Mouse (Mus musculus): ENCODE data around the gene Hmgn2. TPM values are rescaled to one million over a fixed set of nuclear protein-coding genes. Genes with fewer than 3 reads are reported as not detected.
A peak's percentile ranks its signal among the peaks of the same experiment; 100 is the strongest.

Gene Hmgn2
- polyA plus RNA-seq, 1 experiment: 176 TPM

- TF ChIP-seq USF1 (IDR thresholded peaks at IDR 0.05; ENCODE audit: low read depth) (no peak), FOSL1 (IDR thresholded peaks at IDR 0.05; ENCODE audit: insufficient read depth, low read length, poor library complexity, severe bottlenecking) (no peak), MYOD1 (IDR thresholded peaks at IDR 0.05; ENCODE audit: control insufficient read depth, insufficient read length, low read depth) (no peak), CEBPB (IDR thresholded peaks at IDR 0.05; ENCODE audit: low read depth) (no peak), MAX (IDR thresholded peaks at IDR 0.05) (no peak), CTCF (IDR thresholded peaks at IDR 0.05; ENCODE audit: control insufficient read depth, insufficient read depth, insufficient read length) (no peak)
- H3K4me3 ChIP-seq (ENCODE audit: insufficient read depth, poor library complexity, severe bottlenecking): no peak overlapping the region
Measured at GRCm38 (mm10) chr4:133970196-133970595, 1.7 kb upstream of the Hmgn2 start.

GRCm38 (mm10) chr4:133969114-133969770, 792 bp upstream of the Hmgn2 start:
- Histone ChIP-seq H3K4me3 (ENCODE audit: insufficient read depth, poor library complexity, severe bottlenecking) (no peak overlapping the region), H3ac (ENCODE audit: control insufficient read depth, insufficient read length, low read depth) (no peak overlapping the region), H3K27me3 (ENCODE audit: control insufficient read depth, insufficient read depth, insufficient read length) (no peaks in the 10 kb centered on the region), H3K79me2 (ENCODE audit: control insufficient read depth, insufficient read depth) (peaks cover 18% of the 10 kb centered on the region), H3K79me3 (ENCODE audit: low read depth) (peaks cover 11% of the 10 kb centered on the region), H3K36me3 (ENCODE audit: control insufficient read depth, insufficient read depth) (peaks cover 19% of the 10 kb centered on the region)
- no peak for TF ChIP-seq USF1 (IDR thresholded peaks at IDR 0.05; ENCODE audit: low read depth)
- TF ChIP-seq CTCF (IDR thresholded peaks at IDR 0.05; ENCODE audit: control insufficient read depth, insufficient read depth, insufficient read length): no peak
- no peak for TF ChIP-seq FOSL1 (IDR thresholded peaks at IDR 0.05; ENCODE audit: insufficient read depth, low read length, poor library complexity, severe bottlenecking)

More at GRCm38 (mm10) chr4:133970196-133970595, 1.7 kb upstream of the Hmgn2 start:
- peaks cover 11% of the 10 kb centered on the region for H3K79me3 ChIP-seq (ENCODE audit: low read depth)
- no peak overlapping the region for H3ac ChIP-seq (ENCODE audit: control insufficient read depth, insufficient read length, low read depth)
- H3K36me3 ChIP-seq (ENCODE audit: control insufficient read depth, insufficient read depth): peaks cover 16% of the 10 kb centered on the region
- peaks cover 18% of the 10 kb centered on the region for H3K79me2 ChIP-seq (ENCODE audit: control insufficient read depth, insufficient read depth)
- no peaks in the 10 kb centered on the region for H3K27me3 ChIP-seq (ENCODE audit: control insufficient read depth, insufficient read depth, insufficient read length)

- H3K27me3 ChIP-seq (ENCODE audit: control insufficient read depth, insufficient read depth, insufficient read length): no peaks in the 10 kb centered on the region
- H3K4me3 ChIP-seq (ENCODE audit: insufficient read depth, poor library complexity, severe bottlenecking): peak overlapping the region; percentile 65
- H3K36me3 ChIP-seq (ENCODE audit: control insufficient read depth, insufficient read depth): peaks cover 22% of the 10 kb centered on the region
- H3K79me3 ChIP-seq (ENCODE audit: low read depth): peaks cover 11% of the 10 kb centered on the region
- H3K79me2 ChIP-seq (ENCODE audit: control insufficient read depth, insufficient read depth): peaks cover 18% of the 10 kb centered on the region
- H3ac ChIP-seq (ENCODE audit: control insufficient read depth, insufficient read length, low read depth): peak overlapping the region; percentile 97
- TF ChIP-seq CTCF (IDR thresholded peaks at IDR 0.05; ENCODE audit: control insufficient read depth, insufficient read depth, insufficient read length): no peak
- no peak for TF ChIP-seq FOSL1 (IDR thresholded peaks at IDR 0.05; ENCODE audit: insufficient read depth, low read length, poor library complexity, severe bottlenecking)
- TF ChIP-seq USF1 (IDR thresholded peaks at IDR 0.05; ENCODE audit: low read depth): peak; percentile 95
- TF ChIP-seq CEBPB (IDR thresholded peaks at IDR 0.05; ENCODE audit: low read depth): no peak
- no peak for TF ChIP-seq MYOG (IDR thresholded peaks at IDR 0.05; ENCODE audit: control insufficient read depth, extremely low read depth, insufficient read length)
Measured at GRCm38 (mm10) chr4:133967866-133968149, 642 bp downstream of the Hmgn2 start.

DNA sequence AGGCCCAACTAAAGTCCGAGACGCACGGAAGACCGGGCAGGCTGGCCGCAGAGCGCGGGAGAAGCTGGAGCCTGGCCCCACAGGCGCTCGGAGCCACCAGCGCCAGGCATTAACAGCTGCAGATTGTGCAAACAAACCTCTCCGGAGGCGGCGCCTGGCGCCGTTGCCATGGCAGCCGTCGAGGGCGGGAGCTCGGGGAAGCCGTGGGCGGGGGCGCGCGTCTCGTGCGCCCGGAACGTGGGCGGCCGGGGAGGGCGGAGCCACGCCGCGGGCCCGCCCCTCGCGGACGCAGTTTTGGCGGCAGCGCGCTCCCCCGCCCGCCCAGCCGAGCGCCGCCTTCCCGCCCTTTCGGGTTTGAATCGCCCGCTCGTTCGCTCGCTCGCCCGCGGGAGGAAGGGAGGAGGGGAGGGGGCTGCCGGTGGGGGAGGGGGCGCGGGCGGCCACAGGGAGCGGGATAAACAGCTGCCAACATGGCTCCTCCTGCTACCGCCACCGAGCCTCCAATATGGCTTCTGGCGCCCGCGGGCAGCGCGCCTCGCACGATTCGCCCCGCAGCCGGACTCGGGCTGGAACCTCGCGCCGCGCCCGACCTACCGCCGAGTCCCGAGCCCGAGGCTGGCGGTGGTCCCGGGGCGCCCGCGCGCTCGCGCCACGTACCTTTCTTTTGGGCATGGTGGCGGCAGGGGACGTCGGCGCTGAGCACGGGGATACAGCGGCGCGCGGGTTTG, 1.1 kb downstream of the Hmgn2 start:
- Histone ChIP-seq H3K79me3 (ENCODE audit: low read depth) (peaks cover 11% of the 10 kb centered on the region), H3ac (ENCODE audit: control insufficient read depth, insufficient read length, low read depth) (peak overlapping the region; percentile 97), H3K36me3 (ENCODE audit: control insufficient read depth, insufficient read depth) (peaks cover 22% of the 10 kb centered on the region), H3K79me2 (ENCODE audit: control insufficient read depth, insufficient read depth) (peaks cover 18% of the 10 kb centered on the region), H3K4me3 (ENCODE audit: insufficient read depth, poor library complexity, severe bottlenecking) (peak overlapping the region; percentile 65), H3K27me3 (ENCODE audit: control insufficient read depth, insufficient read depth, insufficient read length) (no peaks in the 10 kb centered on the region)
- peak; percentile 73 for TF ChIP-seq MAX (IDR thresholded peaks at IDR 0.05)
- no peak for TF ChIP-seq FOSL1 (IDR thresholded peaks at IDR 0.05; ENCODE audit: insufficient read depth, low read length, poor library complexity, severe bottlenecking)
- peak; percentile 64 for TF ChIP-seq MYOD1 (IDR thresholded peaks at IDR 0.05; ENCODE audit: control insufficient read depth, insufficient read length, low read depth)
- TF ChIP-seq CEBPB (IDR thresholded peaks at IDR 0.05; ENCODE audit: low read depth): peak; percentile 81

- Histone ChIP-seq H3ac (ENCODE audit: control insufficient read depth, insufficient read length, low read depth) (peak overlapping the region; percentile 65), H3K79me3 (ENCODE audit: low read depth) (peaks cover 11% of the 10 kb centered on the region), H3K4me3 (ENCODE audit: insufficient read depth, poor library complexity, severe bottlenecking) (peak overlapping the region; percentile 65), H3K79me2 (ENCODE audit: control insufficient read depth, insufficient read depth) (peaks cover 18% of the 10 kb centered on the region), H3K36me3 (ENCODE audit: control insufficient read depth, insufficient read depth) (peaks cover 22% of the 10 kb centered on the region), H3K27me3 (ENCODE audit: control insufficient read depth, insufficient read depth, insufficient read length) (no peaks in the 10 kb centered on the region)
- TF ChIP-seq MYOD1 (IDR thresholded peaks at IDR 0.05; ENCODE audit: control insufficient read depth, insufficient read length, low read depth) (no peak), USF1 (IDR thresholded peaks at IDR 0.05; ENCODE audit: low read depth) (no peak), MYOG (IDR thresholded peaks at IDR 0.05; ENCODE audit: control insufficient read depth, extremely low read depth, insufficient read length) (no peak), FOSL1 (IDR thresholded peaks at IDR 0.05; ENCODE audit: insufficient read depth, low read length, poor library complexity, severe bottlenecking) (no peak)
Measured at GRCm38 (mm10) chr4:133966271-133966940, 2.0 kb downstream of the Hmgn2 start.

DNA sequence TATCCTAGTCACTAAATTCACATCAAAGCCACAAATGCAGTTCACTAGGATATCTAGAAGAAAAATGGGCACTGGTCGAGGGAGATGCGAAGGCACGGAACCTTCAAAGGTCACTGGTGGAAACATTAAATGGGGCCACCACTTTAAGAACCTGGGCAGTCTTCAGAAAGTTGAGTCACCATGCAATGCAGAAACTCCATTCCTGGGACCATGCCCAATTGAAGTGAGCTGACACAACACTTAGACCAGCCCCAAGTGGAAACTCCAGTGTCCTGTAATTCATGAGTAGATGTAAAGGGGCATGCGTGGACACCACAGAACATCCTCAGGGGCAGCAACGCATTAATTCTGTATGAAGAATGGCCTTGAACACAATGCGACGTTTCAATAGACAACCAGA, 5.9 kb downstream of the Hmgn2 start:
- TF ChIP-seq MYOD1 (IDR thresholded peaks at IDR 0.05; ENCODE audit: control insufficient read depth, insufficient read length, low read depth): no peak
- no peak for TF ChIP-seq MAX (IDR thresholded peaks at IDR 0.05)
- TF ChIP-seq FOSL1 (IDR thresholded peaks at IDR 0.05; ENCODE audit: insufficient read depth, low read length, poor library complexity, severe bottlenecking): no peak
- TF ChIP-seq CTCF (IDR thresholded peaks at IDR 0.05; ENCODE audit: control insufficient read depth, insufficient read depth, insufficient read length): no peak
- TF ChIP-seq USF1 (IDR thresholded peaks at IDR 0.05; ENCODE audit: low read depth): no peak
- TF ChIP-seq CEBPB (IDR thresholded peaks at IDR 0.05; ENCODE audit: low read depth): no peak
- TF ChIP-seq MYOG (IDR thresholded peaks at IDR 0.05; ENCODE audit: control insufficient read depth, extremely low read depth, insufficient read length): no peak
- Histone ChIP-seq H3K27me3 (ENCODE audit: control insufficient read depth, insufficient read depth, insufficient read length) (peaks cover 3% of the 10 kb centered on the region), H3K4me3 (ENCODE audit: insufficient read depth, poor library complexity, severe bottlenecking) (no peak overlapping the region), H3K36me3 (ENCODE audit: control insufficient read depth, insufficient read depth) (peaks cover 22% of the 10 kb centered on the region), H3ac (ENCODE audit: control insufficient read depth, insufficient read length, low read depth) (no peak overlapping the region), H3K79me2 (ENCODE audit: control insufficient read depth, insufficient read depth) (peaks cover 18% of the 10 kb centered on the region), H3K79me3 (ENCODE audit: low read depth) (peaks cover 11% of the 10 kb centered on the region)

All from C2C12 (cell line).